Mouse (Mus musculus) embryonic fibroblast, embryonic 13.5 days (primary cell): Measurements from ENCODE around the gene Nmnat1.

Experiments
- CTCF ChIP-seq: IDR thresholded peaks from 2 replicates; pipeline ENCODE4 v1.5.1; 2011; ENCODE audit warnings: mild to moderate bottlenecking, control low read depth, low read length, moderate library complexity, borderline replicate concordance; ENCODE audit not compliant: insufficient read depth
- POLR2A ChIP-seq: IDR thresholded peaks from 2 replicates; pipeline ENCODE4 v1.6.1; 2011; ENCODE audit warnings: low read depth, mild to moderate bottlenecking, control low read depth, low read length, moderate library complexity

- TF ChIP-seq CTCF (no peak), POLR2A (no peak)
These were observed 25.6 kb downstream of the Nmnat1 start for GRCm38 (mm10) chr4:149459425-149459824.
